Mouse (Mus musculus) ES-Bruce4 (cell line): ENCODE data around the gene Rpl22.

ENCODE experiments used
- CTCF ChIP-seq: IDR thresholded peaks from one replicate; pipeline ENCODE4 v1.8.1; 2011; ENCODE audit warnings: low read depth, low read length
- POLR2A ChIP-seq: IDR thresholded peaks from one replicate; pipeline ENCODE4 v1.8.1; 2011; ENCODE audit warnings: low read length; ENCODE audit not compliant: insufficient read depth

DNA sequence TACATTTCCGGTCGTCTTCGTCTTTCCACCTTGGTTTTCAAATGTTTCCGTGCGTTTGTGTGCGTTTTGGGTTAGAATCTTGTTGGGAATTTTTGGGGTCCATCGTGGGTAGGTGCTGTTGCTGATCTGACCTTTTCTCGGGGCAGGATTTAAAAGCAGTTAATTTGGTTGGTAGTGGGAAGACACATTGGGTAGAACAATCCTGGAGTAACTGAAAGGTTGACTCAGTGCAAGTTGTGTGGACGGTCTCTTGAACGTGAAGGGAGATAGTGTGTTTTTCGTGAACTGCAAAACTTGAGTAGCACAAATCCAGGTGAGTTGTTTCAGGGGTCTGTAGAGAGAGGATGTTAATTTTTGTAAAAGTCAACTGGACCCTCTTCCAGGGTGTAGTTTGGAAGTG, 1.0 kb downstream of the Rpl22 start:
- TF ChIP-seq CTCF (no peak), POLR2A (no peak)
